Mouse (Mus musculus) limb, embryonic 15.5 days (tissue): Measurements from ENCODE around the gene Npr2. TPM values are rescaled to one million over a fixed set of nuclear protein-coding genes. Genes with fewer than 3 reads are reported as not detected.
"Not testable (repeated sequence)": the region's sequence is repeated elsewhere in the genome, so short reads cannot be mapped to it uniquely, and the experiment has no call there.

ENCODE experiments used
- ATAC-seq: fragments of 200-750 bp; cut with Nextera tagmentation; 2 replicates; pipeline ENCODE4 v1.8.0; 2017; ENCODE audit warnings: low read depth, moderate TSS enrichment; ENCODE audit not compliant: insufficient number of reproducible peaks, low FRiP score, low TSS enrichment
- H3K27ac ChIP-seq: fragments of 300-500 bp; sonication (generic); 2 replicates; pipeline ENCODE4 v1.5.1; 2015; ENCODE audit warnings: moderate library complexity, mild to moderate bottlenecking, inconsistent platforms
- H3K27me3 ChIP-seq: fragments of 300-500 bp; sonication (generic); 2 replicates; pipeline ENCODE4 v1.6.1; 2015; ENCODE audit warnings: inconsistent platforms
- H3K36me3 ChIP-seq: fragments of 300-500 bp; sonication (generic); 2 replicates; pipeline ENCODE4 v1.6.1; 2015; ENCODE audit warnings: inconsistent platforms
- H3K4me1 ChIP-seq: fragments of 300-500 bp; sonication (generic); 2 replicates; pipeline ENCODE4 v1.6.1; 2015; ENCODE audit warnings: inconsistent platforms
- H3K4me2 ChIP-seq: fragments of 300-500 bp; sonication (generic); 2 replicates; pipeline ENCODE4 v1.6.1; 2015; ENCODE audit warnings: mild to moderate bottlenecking, inconsistent platforms
- H3K4me3 ChIP-seq: fragments of 300-500 bp; sonication (generic); 2 replicates; pipeline ENCODE4 v1.5.1; 2015; ENCODE audit warnings: mild to moderate bottlenecking, inconsistent platforms
- H3K9ac ChIP-seq: fragments of 300-500 bp; sonication (generic); 2 replicates; pipeline ENCODE4 v1.6.1; 2015; ENCODE audit warnings: inconsistent platforms
- H3K9me3 ChIP-seq: fragments of 300-500 bp; sonication (generic); 2 replicates; pipeline ENCODE4 v1.6.1; 2016; ENCODE audit warnings: inconsistent platforms
- WGBS: fragments of 180-500 bp; shearing (Covaris S2); methylation state at CpG from one replicate; pipeline ENCODE4 v1.1.7; 2015; 5-methylcytosine and 5-hydroxymethylcytosine counted together
- polyA plus RNA-seq: library from polyadenylated mRNA; unstranded; fragments of >200 nt; fragmentation: Nextera tagmentation; extraction: Ambion mirVana; gene quantifications from 2 replicates; pipeline ENCODE4 v1.2.1, GENCODE M21; 2015

The Npr2 gene
- 16.8 and 22.2 TPM in 2 replicates for polyA plus RNA-seq

- no peaks in the 10 kb centered on the region for H3K27me3 ChIP-seq
- peak within 1 kb of the TSS; percentile 67 for H3K4me2 ChIP-seq
- peak; percentile 46 for ATAC-seq
- H3K9ac ChIP-seq: peak within 1 kb of the TSS; percentile 82
- H3K27ac ChIP-seq: peak within 1 kb of the TSS; percentile 88
- no peaks in the 10 kb centered on the region for H3K9me3 ChIP-seq
- peaks cover 48% of the 10 kb centered on the region for H3K4me1 ChIP-seq
- peak within 1 kb of the TSS; percentile 66 for H3K4me3 ChIP-seq
- WGBS: under 1% methylated on average over 34 of the region's 70 CpGs
- no peaks in the 10 kb centered on the region for H3K36me3 ChIP-seq
Observed at GRCm38 (mm10) chr4:43631046-43631955, at the start of gene Npr2. TSS of gene Npr2 (plus strand) at chr4:43631935.

- 86% methylated on average over 5 of the region's 5 CpGs for WGBS
- ATAC-seq: no peak
- Histone ChIP-seq H3K4me3 (no peak overlapping the region), H3K27me3 (no peaks in the 10 kb centered on the region), H3K4me1 (peaks cover 29% of the 10 kb centered on the region), H3K27ac (no peak overlapping the region), H3K36me3 (peaks cover 41% of the 10 kb centered on the region), H3K4me2 (no peak overlapping the region), H3K9ac (no peak overlapping the region), H3K9me3 (no peaks in the 10 kb centered on the region)
Observed at GRCm38 (mm10) chr4:43582241-43582640, 49.5 kb upstream of the Npr2 start.

GRCm38 (mm10) chr4:43583421-43583820, 48.3 kb upstream of the Npr2 start:
- peaks cover 19% of the 10 kb centered on the region for H3K4me1 ChIP-seq
- H3K27me3 ChIP-seq: no peaks in the 10 kb centered on the region
- WGBS: 75% methylated on average over 7 of the region's 7 CpGs
- H3K4me2 ChIP-seq: no peak overlapping the region
- no peaks in the 10 kb centered on the region for H3K9me3 ChIP-seq
- H3K27ac ChIP-seq: no peak overlapping the region
- no peak for ATAC-seq
- H3K9ac ChIP-seq: no peak overlapping the region
- peaks cover 41% of the 10 kb centered on the region for H3K36me3 ChIP-seq
- no peak overlapping the region for H3K4me3 ChIP-seq

GRCm38 (mm10) chr4:43584444-43585416, 47.0 kb upstream of the Npr2 start, which contains the start of gene Msmp:
TSS of gene Msmp (minus strand) at chr4:43584494.
- no peaks in the 10 kb centered on the region for H3K27me3 ChIP-seq
- H3K4me1 ChIP-seq: peaks cover 13% of the 10 kb centered on the region
- H3K9ac ChIP-seq: no peak within 1 kb of the TSS
- H3K27ac ChIP-seq: no peak within 1 kb of the TSS
- 61% methylated on average over 12 of the region's 12 CpGs for WGBS
- H3K4me2 ChIP-seq: no peak within 1 kb of the TSS
- no peak within 1 kb of the TSS for H3K4me3 ChIP-seq
- peaks cover 41% of the 10 kb centered on the region for H3K36me3 ChIP-seq
- no peaks in the 10 kb centered on the region for H3K9me3 ChIP-seq
- no peak for ATAC-seq

- peaks cover 35% of the 10 kb centered on the region for H3K36me3 ChIP-seq
- no peak overlapping the region for H3K27ac ChIP-seq
- ATAC-seq: no peak
- H3K4me2 ChIP-seq: no peak overlapping the region
- H3K4me1 ChIP-seq: peaks cover 8% of the 10 kb centered on the region
- H3K4me3 ChIP-seq: no peak overlapping the region
- no peaks in the 10 kb centered on the region for H3K9me3 ChIP-seq
- H3K27me3 ChIP-seq: no peaks in the 10 kb centered on the region
- no peak overlapping the region for H3K9ac ChIP-seq
- WGBS: 69% methylated on average over 10 of the region's 10 CpGs
Observed at GRCm38 (mm10) chr4:43585682-43586081, 46.1 kb upstream of the Npr2 start.

- Histone ChIP-seq H3K27ac (no peak overlapping the region), H3K4me2 (no peak overlapping the region), H3K27me3 (no peaks in the 10 kb centered on the region), H3K9ac (no peak overlapping the region), H3K4me3 (no peak overlapping the region), H3K9me3 (no peaks in the 10 kb centered on the region), H3K36me3 (peaks cover 28% of the 10 kb centered on the region), H3K4me1 (peaks cover 8% of the 10 kb centered on the region)
- WGBS: 60% methylated on average over 8 of the region's 8 CpGs
- ATAC-seq: no peak
Observed at GRCm38 (mm10) chr4:43586411-43586810, 45.3 kb upstream of the Npr2 start.

- Histone ChIP-seq H3K4me1 (peaks cover 8% of the 10 kb centered on the region), H3K36me3 (peaks cover 16% of the 10 kb centered on the region), H3K9me3 (no peaks in the 10 kb centered on the region), H3K4me3 (no peak overlapping the region), H3K9ac (no peak overlapping the region), H3K4me2 (no peak overlapping the region), H3K27me3 (no peaks in the 10 kb centered on the region), H3K27ac (no peak overlapping the region)
- WGBS: 41% methylated on average over 7 of the region's 7 CpGs
- ATAC-seq: no peak
Observed at GRCm38 (mm10) chr4:43587681-43588080, 44.1 kb upstream of the Npr2 start.

- H3K9me3 ChIP-seq: no peaks in the 10 kb centered on the region
- H3K4me1 ChIP-seq: no peaks in the 10 kb centered on the region; the same call in 1 of the 2 replicates
- 55% methylated on average over 5 of the region's 5 CpGs for WGBS
- no peaks in the 10 kb centered on the region for H3K36me3 ChIP-seq
- no peak overlapping the region for H3K4me3 ChIP-seq
- no peak overlapping the region for H3K4me2 ChIP-seq
- ATAC-seq: no peak
- H3K27me3 ChIP-seq: no peaks in the 10 kb centered on the region
- no peak overlapping the region for H3K9ac ChIP-seq
- H3K27ac ChIP-seq: no peak overlapping the region
Observed at GRCm38 (mm10) chr4:43591543-43591942, 40.2 kb upstream of the Npr2 start.

- Histone ChIP-seq H3K4me3 (no peak overlapping the region), H3K9me3 (no peaks in the 10 kb centered on the region), H3K27ac (no peak overlapping the region), H3K27me3 (no peaks in the 10 kb centered on the region), H3K4me1 (no peaks in the 10 kb centered on the region; the same call in 1 of the 2 replicates), H3K36me3 (no peaks in the 10 kb centered on the region), H3K9ac (no peak overlapping the region), H3K4me2 (no peak overlapping the region)
- 53% methylated on average over 3 of the region's 3 CpGs for WGBS
- no peak for ATAC-seq
Observed at GRCm38 (mm10) chr4:43591961-43592360, 39.8 kb upstream of the Npr2 start.

GRCm38 (mm10) chr4:43593453-43593852, 38.3 kb upstream of the Npr2 start:
- no peak overlapping the region for H3K4me3 ChIP-seq
- no peaks in the 10 kb centered on the region for H3K27me3 ChIP-seq
- no peaks in the 10 kb centered on the region; the same call in 1 of the 2 replicates for H3K4me1 ChIP-seq
- H3K36me3 ChIP-seq: no peaks in the 10 kb centered on the region
- H3K9ac ChIP-seq: no peak overlapping the region
- 44% methylated on average over 3 of the region's 3 CpGs for WGBS
- no peaks in the 10 kb centered on the region for H3K9me3 ChIP-seq
- no peak overlapping the region for H3K27ac ChIP-seq
- no peak overlapping the region for H3K4me2 ChIP-seq
- ATAC-seq: no peak

- not testable (repeated sequence) for H3K4me3 ChIP-seq, H3K36me3 ChIP-seq, H3K4me2 ChIP-seq, H3K27ac ChIP-seq, H3K27me3 ChIP-seq, H3K4me1 ChIP-seq, ATAC-seq, H3K9ac ChIP-seq, H3K9me3 ChIP-seq
- 71% methylated on average over 2 of the region's 2 CpGs for WGBS
Observed at GRCm38 (mm10) chr4:43596597-43596996, 35.1 kb upstream of the Npr2 start.
